Mouse (Mus musculus) thymus, adult 2 months (tissue): ENCODE measurements around the gene 4933406M09Rik.

Experiments used
- CTCF ChIP-seq: fragments of 200-500 bp; IDR thresholded peaks from 2 replicates; pipeline ENCODE4 v1.5.1; 2012; ENCODE audit warnings: mild to moderate bottlenecking, control low read depth, low read length, moderate library complexity, borderline replicate concordance; ENCODE audit not compliant: control insufficient read depth, poor library complexity, insufficient read depth; ENCODE audit errors: extremely low read depth
- POLR2A ChIP-seq: fragments of 200-500 bp; IDR thresholded peaks from 2 replicates; pipeline ENCODE4 v1.6.1; 2012; ENCODE audit warnings: mild to moderate bottlenecking, low read length, control low read depth, moderate library complexity; ENCODE audit not compliant: control insufficient read depth, poor library complexity, insufficient read depth; ENCODE audit errors: extremely low read depth

DNA sequence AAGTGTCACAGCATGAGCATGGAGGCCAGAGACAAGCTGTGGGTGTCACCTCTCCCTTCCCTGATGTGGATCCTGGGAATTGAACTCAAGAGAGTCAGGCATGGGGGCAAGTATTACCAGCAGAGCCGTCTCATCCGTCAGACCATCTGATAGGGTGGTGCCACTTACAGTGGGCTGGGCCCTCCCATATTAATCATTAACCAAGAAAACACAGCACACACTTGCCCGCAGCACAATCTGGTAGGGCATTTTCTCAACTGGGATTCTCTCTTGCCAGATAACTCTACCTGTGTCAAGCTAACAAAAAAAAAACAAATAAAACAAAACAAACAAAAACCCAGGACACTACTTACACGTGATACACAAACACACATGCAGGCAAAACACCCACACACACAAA, 28.3 kb upstream of the 4933406M09Rik start:
- TF ChIP-seq CTCF (no peak), POLR2A (no peak)
